Mouse (Mus musculus): ENCODE measurements at regions not wholly inside any gene's neighbourhood (a gene's known extent, or its start where the extent isn't known, plus 50 kb on each side); places are given as distances from the start of the nearest gene placed in this dataset.

GRCm38 (mm10) chr15:87374670-87375069 lies 169.4 kb upstream of the Fam19a5 start:
- DNase-seq = no peak

- peak; percentile 26 to 46 for DNase-seq
These were observed 168.4 kb upstream of the Fam19a5 start for GRCm38 (mm10) chr15:87375596-87376194.

DNA sequence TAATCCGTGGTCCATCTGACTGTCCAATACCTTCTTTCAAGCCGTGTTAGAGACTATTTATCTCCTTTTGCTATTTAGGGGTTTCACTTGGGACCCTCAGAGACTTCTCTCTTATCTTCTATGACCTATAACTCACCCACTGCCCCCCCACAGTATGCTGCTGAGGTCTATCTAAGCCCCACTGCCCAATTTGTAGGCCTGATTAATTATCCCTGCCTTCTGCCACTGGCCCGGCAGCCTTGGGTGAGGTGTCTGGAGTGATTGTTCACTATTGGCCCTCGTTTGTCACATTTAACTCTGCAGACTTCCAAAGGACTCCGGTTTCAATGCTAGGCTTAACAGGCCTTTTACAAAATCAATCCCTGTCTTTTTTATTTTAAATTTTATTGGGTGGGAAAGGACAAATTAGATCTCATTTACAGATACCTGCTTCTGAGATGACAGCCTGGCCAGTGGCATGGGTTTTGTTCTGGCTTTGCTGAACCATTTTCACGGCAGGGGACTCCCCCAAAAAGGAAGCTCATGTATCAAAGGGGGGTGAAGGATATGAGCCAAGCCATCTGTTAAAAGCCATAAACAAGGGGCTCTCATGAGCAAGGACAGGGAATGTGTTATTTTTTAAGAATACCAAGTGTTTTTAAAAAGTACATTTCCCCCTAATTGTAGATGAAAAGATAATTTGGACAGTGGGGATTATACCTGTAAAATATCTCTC lies 160.4 kb upstream of the Fam19a5 start:
- DNase-seq = peak; percentile 59 to 62

GRCm38 (mm10) chr15:87384279-87385066 lies 159.6 kb upstream of the Fam19a5 start:
- DNase-seq = peak; percentile 26 to 27

GRCm38 (mm10) chr15:87386513-87386983 lies 157.6 kb upstream of the Fam19a5 start:
- peak; percentile 88 to 94 for DNase-seq

GRCm38 (mm10) chr15:87391395-87391794 lies 152.7 kb upstream of the Fam19a5 start:
- no peak for DNase-seq

DNA sequence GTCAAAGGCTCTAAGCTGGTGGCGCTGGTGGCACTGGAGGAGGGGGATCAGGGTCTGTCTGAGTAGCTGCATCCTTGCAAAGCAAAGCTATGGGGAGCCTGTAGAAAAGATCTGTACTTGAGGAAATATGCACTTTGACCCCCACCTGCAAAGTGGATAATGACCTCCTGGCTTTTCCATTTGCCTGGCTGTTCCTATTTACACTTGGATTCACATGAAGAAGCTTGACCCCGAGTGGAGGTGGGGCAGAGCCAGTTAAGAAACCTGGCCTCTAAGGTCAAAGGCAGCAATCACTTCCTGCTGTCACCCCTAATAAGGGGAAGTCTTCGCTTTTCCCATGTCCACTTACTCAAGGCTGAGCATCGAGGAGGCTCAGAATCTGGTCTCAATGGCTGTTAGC lies 145.7 kb upstream of the Fam19a5 start:
- DNase-seq = no peak

DNA sequence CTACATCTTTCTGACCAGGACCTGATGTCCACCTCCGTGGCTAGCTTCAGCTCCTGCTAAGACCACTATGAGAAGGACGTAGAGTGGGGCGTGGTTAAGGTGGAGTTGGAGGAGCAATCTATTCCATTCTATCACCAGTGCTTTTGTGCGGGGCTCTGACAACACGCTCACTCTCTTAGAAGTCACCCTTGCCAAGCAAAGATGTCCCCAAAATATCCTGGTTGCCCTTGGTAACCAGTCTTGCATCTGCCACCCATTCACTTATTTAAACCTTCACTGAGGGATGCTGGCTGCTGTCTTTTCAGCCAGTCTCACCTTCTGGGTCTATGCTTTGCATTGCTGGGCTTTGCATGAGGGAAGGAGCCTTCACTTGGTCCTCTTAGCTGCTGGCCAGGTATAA lies 138.4 kb upstream of the Fam19a5 start:
- DNase-seq = no peak

DNA sequence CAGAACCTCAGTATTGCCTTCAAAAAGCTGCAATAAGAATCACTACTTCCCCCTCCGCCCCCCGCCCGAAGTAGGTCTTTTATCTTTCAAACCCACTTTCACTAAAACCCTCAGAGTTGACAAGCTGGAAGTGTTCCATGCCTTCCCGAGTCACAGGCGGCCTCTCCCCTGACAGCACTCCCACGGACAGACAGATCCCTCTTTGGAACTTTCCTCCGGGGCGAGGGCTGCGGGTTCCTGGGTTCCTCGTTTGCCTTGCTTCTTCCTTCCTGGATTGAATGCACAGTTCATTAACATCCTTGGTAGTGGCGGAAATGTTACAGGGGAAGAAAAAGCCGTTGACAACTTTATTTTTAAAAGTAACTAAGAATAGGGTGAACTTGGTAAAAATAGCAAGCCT lies 132.1 kb upstream of the Fam19a5 start:
- no peak for DNase-seq

- peak; percentile 44 to 52 for DNase-seq
These were observed 128.1 kb upstream of the Fam19a5 start for GRCm38 (mm10) chr15:87415996-87416395.

DNA sequence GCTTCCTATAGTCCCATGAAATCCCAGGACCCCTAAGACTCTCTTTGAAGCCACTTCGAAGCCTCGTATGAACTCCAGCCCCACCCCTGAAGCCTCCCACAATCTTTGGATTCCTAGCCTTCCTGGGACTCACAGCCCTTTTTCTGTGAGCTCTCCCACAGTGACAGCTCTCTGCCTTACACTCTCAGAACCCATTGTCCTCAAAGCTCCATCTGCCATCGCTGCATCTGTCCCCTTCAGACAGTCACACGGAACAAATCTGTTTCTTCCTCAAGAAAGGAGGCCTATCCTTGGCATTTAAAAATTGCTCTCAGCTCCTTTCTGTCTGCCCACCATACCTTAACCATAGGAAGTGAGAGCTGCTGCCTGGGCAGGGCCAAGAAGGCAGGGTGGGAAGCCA lies 122.4 kb upstream of the Fam19a5 start:
- DNase-seq = no peak

GRCm38 (mm10) chr15:87433306-87433705 lies 110.8 kb upstream of the Fam19a5 start:
- no peak for DNase-seq

- DNase-seq = no peak
These were observed 110.2 kb upstream of the Fam19a5 start for GRCm38 (mm10) chr15:87433901-87434300.

- DNase-seq = no peak
These were observed 108.5 kb upstream of the Fam19a5 start for GRCm38 (mm10) chr15:87435566-87435965.

GRCm38 (mm10) chr15:87437611-87438010 lies 106.5 kb upstream of the Fam19a5 start:
- no peak for DNase-seq

DNA sequence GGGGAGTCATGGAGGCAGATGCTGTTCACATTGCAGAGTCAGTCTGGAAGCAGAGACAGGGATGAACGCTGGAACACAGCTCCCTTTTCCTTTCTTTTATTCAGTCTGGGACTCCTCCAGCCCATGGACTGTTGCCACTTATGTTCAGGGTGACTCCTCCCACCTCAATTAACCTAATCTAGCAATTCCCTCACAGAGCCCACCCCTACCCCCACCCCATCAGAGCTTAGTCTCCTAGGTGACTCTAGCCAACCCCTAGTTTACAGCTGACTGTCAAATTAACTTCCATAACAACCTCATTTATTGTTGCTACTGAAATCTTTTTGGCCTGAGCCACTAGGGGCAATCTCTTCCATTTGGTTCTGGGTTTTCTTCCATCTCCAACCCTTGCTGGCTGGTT lies 85.2 kb upstream of the Fam19a5 start:
- DNase-seq = no peak

- DNase-seq = no peak
These were observed 67.9 kb upstream of the Fam19a5 start for GRCm38 (mm10) chr15:87476247-87476646.

DNA sequence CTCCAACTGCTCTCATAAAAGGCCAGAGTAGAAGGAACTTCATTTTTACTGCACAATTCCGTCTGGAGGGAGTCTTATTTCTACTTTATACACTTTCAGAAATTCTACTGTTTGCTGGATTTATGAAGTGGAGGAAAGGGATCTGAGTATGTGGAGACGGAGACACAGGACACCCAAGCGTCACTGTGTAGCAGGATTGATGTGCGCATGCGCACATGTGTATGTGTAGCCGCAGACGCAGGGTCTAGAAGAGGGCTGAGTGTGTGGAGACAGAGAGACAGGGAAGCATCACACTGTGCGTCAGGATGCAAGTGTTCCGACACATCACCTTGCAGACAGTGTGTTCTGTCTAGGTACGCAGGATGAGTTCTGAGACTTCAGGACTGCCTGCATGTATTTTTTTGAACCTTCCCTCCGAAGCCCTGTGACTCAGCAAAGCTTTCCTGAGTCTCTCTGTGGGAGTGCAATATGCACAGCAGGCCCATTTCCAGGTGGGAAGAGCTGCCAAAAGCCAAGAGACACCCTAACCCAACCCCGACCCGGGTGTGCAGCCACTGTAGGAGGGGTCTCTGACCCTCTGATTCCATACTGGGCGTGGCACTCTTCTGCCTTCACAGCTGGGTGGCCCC lies 67.1 kb upstream of the Fam19a5 start:
- no peak for DNase-seq

- no peak for DNase-seq
These were observed 63.3 kb upstream of the Fam19a5 start for GRCm38 (mm10) chr15:87480758-87481157.

Data from cerebellum, adult 18-20 months (tissue).